Mouse (Mus musculus) CH12.LX (cell line): ENCODE results near the gene Cacna1c.

Source experiments
- E2F4 ChIP-seq: IDR thresholded peaks from 2 replicates; pipeline ENCODE4 v1.6.1; 2011; ENCODE audit warnings: low read depth, low read length, improper control_type of control experiment; ENCODE audit not compliant: insufficient replicate concordance
- HCFC1 ChIP-seq: IDR thresholded peaks from 2 replicates; pipeline ENCODE4 v1.6.1; 2012; ENCODE audit warnings: low read depth, mild to moderate bottlenecking, inconsistent platforms, low read length, improper control_type of control experiment
- IRF4 ChIP-seq: IDR thresholded peaks from 2 replicates; pipeline ENCODE4 v1.6.1; 2014; ENCODE audit warnings: low read depth, mild to moderate bottlenecking, inconsistent platforms, low read length, improper control_type of control experiment
- SMC3 ChIP-seq: IDR thresholded peaks from 2 replicates; pipeline ENCODE4 v1.6.1; 2011; ENCODE audit warnings: low read depth, low read length, improper control_type of control experiment
- TCF12 ChIP-seq: IDR thresholded peaks from 2 replicates; pipeline ENCODE4 v1.6.1; 2014; ENCODE audit warnings: low read depth, mild to moderate bottlenecking, inconsistent platforms, low read length, improper control_type of control experiment

GRCm38 (mm10) chr6:119214190-119214589 lies 18.0 kb upstream of the Cacna1c start:
- no peak for TF ChIP-seq TCF12
- TF ChIP-seq HCFC1, result no peak
- TF ChIP-seq IRF4, result no peak
- no peak for TF ChIP-seq SMC3
- no peak for TF ChIP-seq E2F4
